Mouse (Mus musculus) heart, adult 2 months (tissue): ENCODE measurements at regions not wholly inside any gene's neighbourhood (a gene's known extent, or its start where the extent isn't known, plus 50 kb on each side); places are given as distances from the start of the nearest gene placed in this dataset.

ENCODE experiments used
- DNase-seq, 2 experiments: peaks; one replicate each; pipeline ENCODE4 v3.0.0; 2021
- H3K27ac ChIP-seq: fragments of 200-600 bp; 2 replicates; pipeline ENCODE4 v1.8.1; 2022
- H3K27me3 ChIP-seq: fragments of 200-500 bp; 2 replicates; pipeline ENCODE4 v1.6.1; 2012; ENCODE audit warnings: mild to moderate bottlenecking, low read length, inconsistent platforms, mixed read lengths; ENCODE audit not compliant: control insufficient read depth, insufficient read depth
- H3K36me3 ChIP-seq: fragments of 200-500 bp; 2 replicates; pipeline ENCODE4 v1.6.1; 2012; ENCODE audit warnings: low read length, inconsistent platforms; ENCODE audit not compliant: control insufficient read depth, insufficient read depth
- H3K4me1 ChIP-seq: fragments of 200-500 bp; 2 replicates; pipeline ENCODE4 v1.6.1; 2011; ENCODE audit warnings: low read length; ENCODE audit not compliant: control insufficient read depth, insufficient read depth
- H3K4me3 ChIP-seq: fragments of 200-600 bp; 2 replicates; pipeline ENCODE4 v1.8.1; 2022
- H3K79me2 ChIP-seq: fragments of 200-500 bp; replicated peaks from 2 replicates; pipeline ENCODE4 v1.6.1; 2012; ENCODE audit warnings: mild to moderate bottlenecking, inconsistent platforms, low read length, moderate library complexity, mixed read lengths; ENCODE audit not compliant: control insufficient read depth, insufficient read depth
- H3K9ac ChIP-seq: fragments of 200-500 bp; 2 replicates; pipeline ENCODE4 v1.6.1; 2012; ENCODE audit warnings: low read depth, mild to moderate bottlenecking, control low read depth, inconsistent platforms, low read length, mixed read lengths
- CTCF ChIP-seq: fragments of 200-600 bp; IDR thresholded peaks from 2 replicates; pipeline ENCODE4 v1.8.1; 2022; ENCODE audit warnings: antibody characterized with exemption, mild to moderate bottlenecking, moderate library complexity
- EP300 ChIP-seq: fragments of 200-500 bp; IDR thresholded peaks from 2 replicates; pipeline ENCODE4 v1.6.1; 2011; ENCODE audit warnings: low read depth, low read length, control low read depth; ENCODE audit not compliant: insufficient read depth
- POLR2A ChIP-seq: fragments of 200-500 bp; IDR thresholded peaks from 2 replicates; pipeline ENCODE4 v1.6.1; 2011; ENCODE audit warnings: mild to moderate bottlenecking, low read depth, low read length, control low read depth; ENCODE audit not compliant: insufficient read depth
- WGBS: fragments of 180-500 bp; shearing (Covaris S2); methylation state at CpG from one replicate; pipeline ENCODE4 v1.1.7; 2018; 5-methylcytosine and 5-hydroxymethylcytosine counted together
- intact Hi-C: fragments of 180-260 bp; cut with DNase I; formaldehyde crosslinking; loops from one replicate; pipeline ENCODE4 v1.15.1; 2025

GRCm38 (mm10) chr17:50393698-50394097 is 100.3 kb upstream of the Dazl start:
- no peaks in the 10 kb centered on the region for H3K36me3 ChIP-seq
- no peak overlapping the region for H3K27ac ChIP-seq
- H3K4me1 ChIP-seq, result no peaks in the 10 kb centered on the region
- no peak overlapping the region for H3K9ac ChIP-seq
- TF ChIP-seq CTCF (no peak), EP300 (no peak), POLR2A (no peak)
- H3K79me2 ChIP-seq, result no peaks in the 10 kb centered on the region
- intact Hi-C loops, result no loop called here
- WGBS, result 38% methylated on average over 3 of the region's 3 CpGs
- peak in 1 of 2 experiments; percentile 10 for DNase-seq
- H3K4me3 ChIP-seq, result no peak overlapping the region
- no peaks in the 10 kb centered on the region for H3K27me3 ChIP-seq

DNA sequence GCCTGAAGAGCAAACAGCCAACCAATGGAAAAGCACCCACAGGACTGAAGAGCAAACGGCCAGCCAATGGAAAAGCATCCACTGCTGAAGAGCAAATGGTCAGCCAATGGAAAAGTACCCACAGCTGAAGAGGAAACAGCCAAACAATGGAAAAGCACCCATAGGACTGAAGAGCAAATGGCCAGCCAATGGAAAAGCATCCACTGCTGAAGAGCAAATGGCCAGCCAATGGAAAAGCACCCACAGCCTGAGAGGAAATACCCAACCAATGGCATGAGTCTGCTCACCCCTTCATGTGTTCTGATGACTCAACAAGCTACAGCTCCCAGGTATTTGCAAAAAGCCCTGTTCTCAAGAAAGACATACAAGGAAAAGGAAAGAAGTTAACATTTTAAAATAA is 101.4 kb upstream of the Dazl start:
- Histone ChIP-seq H3K27me3 (no peaks in the 10 kb centered on the region), H3K27ac (no peak overlapping the region), H3K79me2 (no peaks in the 10 kb centered on the region), H3K4me1 (no peaks in the 10 kb centered on the region), H3K9ac (no peak overlapping the region), H3K4me3 (no peak overlapping the region), H3K36me3 (no peaks in the 10 kb centered on the region)
- no peak for DNase-seq
- TF ChIP-seq POLR2A (no peak), CTCF (no peak), EP300 (no peak)
- intact Hi-C loops, result no loop called here
- 78% methylated on average over 1 of the region's 1 CpGs for WGBS

- Histone ChIP-seq H3K27ac (no peak overlapping the region), H3K79me2 (no peaks in the 10 kb centered on the region), H3K36me3 (no peaks in the 10 kb centered on the region), H3K27me3 (no peaks in the 10 kb centered on the region), H3K4me3 (no peak overlapping the region), H3K9ac (no peak overlapping the region), H3K4me1 (no peaks in the 10 kb centered on the region)
- 95% methylated on average over 11 of the region's 11 CpGs for WGBS
- TF ChIP-seq POLR2A (no peak), EP300 (no peak), CTCF (no peak)
- intact Hi-C loops, result no loop called here
- DNase-seq, result no peak
These were observed 102.2 kb upstream of the Dazl start for GRCm38 (mm10) chr17:50395669-50396068.

- DNase-seq, result no peak
- Histone ChIP-seq H3K79me2 (no peaks in the 10 kb centered on the region), H3K9ac (no peak overlapping the region), H3K27ac (no peak overlapping the region), H3K4me3 (no peak overlapping the region), H3K4me1 (no peaks in the 10 kb centered on the region), H3K27me3 (no peaks in the 10 kb centered on the region), H3K36me3 (no peaks in the 10 kb centered on the region)
- intact Hi-C loops, result no loop called here
- WGBS, result 58% methylated on average over 4 of the region's 4 CpGs
- no peak for TF ChIP-seq CTCF
- no peak for TF ChIP-seq POLR2A
- no peak for TF ChIP-seq EP300
These were observed 103.9 kb upstream of the Dazl start for GRCm38 (mm10) chr17:50397324-50397723.

- intact Hi-C loops, result no loop called here
- no peak for DNase-seq
- 74% methylated on average over 11 of the region's 11 CpGs for WGBS
- Histone ChIP-seq H3K27me3 (no peaks in the 10 kb centered on the region), H3K4me3 (no peak overlapping the region), H3K36me3 (no peaks in the 10 kb centered on the region), H3K9ac (no peak overlapping the region), H3K4me1 (no peaks in the 10 kb centered on the region), H3K27ac (no peak overlapping the region), H3K79me2 (no peaks in the 10 kb centered on the region)
- TF ChIP-seq EP300 (no peak), POLR2A (no peak), CTCF (no peak)
These were observed 101.8 kb upstream of the Plcl2 start for GRCm38 (mm10) chr17:50407249-50407990.

- DNase-seq, result no peak
- Histone ChIP-seq H3K79me2 (no peaks in the 10 kb centered on the region), H3K4me1 (no peaks in the 10 kb centered on the region), H3K9ac (no peak overlapping the region), H3K36me3 (no peaks in the 10 kb centered on the region), H3K4me3 (no peak overlapping the region), H3K27ac (no peak overlapping the region), H3K27me3 (no peaks in the 10 kb centered on the region)
- WGBS, result 89% methylated on average over 10 of the region's 10 CpGs
- intact Hi-C loops, result no loop called here
- TF ChIP-seq EP300 (no peak), POLR2A (no peak), CTCF (no peak)
These were observed 100.6 kb upstream of the Plcl2 start for GRCm38 (mm10) chr17:50408581-50408980.
